Mouse (Mus musculus) ES-E14 (cell line): Measurements from ENCODE around the gene Tuba1b. TPM values are rescaled to one million over a fixed set of nuclear protein-coding genes. Genes with fewer than 3 reads are reported as not detected.
"Not testable (repeated sequence)": the region's sequence is repeated elsewhere in the genome, so short reads cannot be mapped to it uniquely, and the experiment has no call there.

Experiments used
- DNase-seq: peaks from one replicate; pipeline ENCODE4 v3.0.0-alpha.2; 2013; ENCODE audit warnings: low read depth, low spot score
- H3K27ac ChIP-seq: 2 replicates; pipeline ENCODE4 v1.5.1; 2012; ENCODE audit warnings: low read depth, mild to moderate bottlenecking, low read length, moderate library complexity, mixed read lengths; ENCODE audit not compliant: poor library complexity, insufficient read depth, severe bottlenecking
- H3K36me3 ChIP-seq: 2 replicates; pipeline ENCODE4 v1.6.1; 2012; ENCODE audit warnings: mild to moderate bottlenecking, low read length, moderate library complexity, mixed read lengths; ENCODE audit not compliant: control insufficient read depth, poor library complexity, insufficient read depth, severe bottlenecking
- H3K4me1 ChIP-seq, 2 experiments: fragments of 150-350 bp in 1 of 2; sonication (generic) in 1 of 2; 2 replicates each; pipeline ENCODE4 v1.6.1; 2012; ENCODE audit warnings: low read length in 2 of 2, mild to moderate bottlenecking in 1 of 2, mixed read lengths in 1 of 2; ENCODE audit not compliant: control insufficient read depth in 2 of 2, insufficient read depth in 2 of 2, poor library complexity in 1 of 2
- H3K4me3 ChIP-seq, 2 experiments: fragments of 150-350 bp in 1 of 2; sonication (generic) in 1 of 2; 2 replicates each; pipeline ENCODE4 v1.5.1; 2012; ENCODE audit warnings: low read length in 2 of 2, low read depth in 1 of 2, mild to moderate bottlenecking in 1 of 2, mixed read lengths in 1 of 2; ENCODE audit not compliant: insufficient read depth in 1 of 2, poor library complexity in 1 of 2, severe bottlenecking in 1 of 2
- H3K9ac ChIP-seq: 2 replicates; pipeline ENCODE4 v1.6.1; 2012; ENCODE audit warnings: low read depth, mild to moderate bottlenecking, low read length, mixed read lengths; ENCODE audit not compliant: poor library complexity, insufficient read depth, severe bottlenecking
- H3K9me3 ChIP-seq: fragments of 150-350 bp; sonication (generic); 2 replicates; pipeline ENCODE4 v1.6.1; 2012; ENCODE audit warnings: low read depth, mild to moderate bottlenecking, low read length; ENCODE audit not compliant: control insufficient read depth, insufficient read depth
- CHD2 ChIP-seq: IDR thresholded peaks from 2 replicates; pipeline ENCODE4 v1.6.1; 2014; ENCODE audit warnings: mild to moderate bottlenecking, low read depth, low read length, inconsistent platforms
- HCFC1 ChIP-seq: IDR thresholded peaks from 2 replicates; pipeline ENCODE4 v1.6.1; 2012; ENCODE audit warnings: low read length, inconsistent platforms, borderline replicate concordance; ENCODE audit not compliant: insufficient read depth
- MAFK ChIP-seq: IDR thresholded peaks from 2 replicates; pipeline ENCODE4 v1.6.1; 2014; ENCODE audit warnings: mild to moderate bottlenecking, low read depth, low read length, inconsistent platforms; ENCODE audit not compliant: insufficient read depth
- ZC3H11A ChIP-seq: IDR thresholded peaks from 2 replicates; pipeline ENCODE4 v1.6.1; 2012; ENCODE audit warnings: low read depth, mild to moderate bottlenecking, inconsistent platforms, low read length, borderline replicate concordance
- ZNF384 ChIP-seq: IDR thresholded peaks from 2 replicates; pipeline ENCODE4 v1.6.1; 2012; ENCODE audit warnings: low read depth, low read length, inconsistent platforms
- in situ Hi-C, 2 experiments: fragments of 600-800 bp; cut with MboI; formaldehyde crosslinking; loops; one replicate each; pipeline ENCODE4 v1.15.1; 2025; ENCODE audit warnings: low sequenced_read_pairs in 2 of 2, inconsistent platforms in 1 of 2; ENCODE audit not compliant: unreplicated experiment in 2 of 2
- total RNA-seq: library from RNA; depleted of rRNA; stranded (reverse); fragments of 300-350 nt; gene quantifications from 2 replicates; pipeline ENCODE4 v1.2.3, GENCODE M21; 2012

The Tuba1b gene
- total RNA-seq, 1 experiment = 1,539 TPM

GRCm38 (mm10) chr15:98954425-98955253 lies 20.3 kb upstream of the Tuba1b start:
- no peaks in the 10 kb centered on the region for H3K9me3 ChIP-seq
- no peak overlapping the region for H3K27ac ChIP-seq
- in situ Hi-C loops = no loop called here
- H3K4me3 ChIP-seq = no peak overlapping the region
- peaks cover 7% of the 10 kb centered on the region in 2 experiments; a peak in 3 of 4 replicates for H3K4me1 ChIP-seq
- TF ChIP-seq CHD2 = no peak
- TF ChIP-seq HCFC1 = no peak
- TF ChIP-seq MAFK = no peak
- peak; percentile 57; the same call in 1 of the 2 replicates for TF ChIP-seq ZNF384
- DNase-seq = no peak
- H3K9ac ChIP-seq = no peak overlapping the region
- peaks cover 7% of the 10 kb centered on the region for H3K36me3 ChIP-seq

DNA sequence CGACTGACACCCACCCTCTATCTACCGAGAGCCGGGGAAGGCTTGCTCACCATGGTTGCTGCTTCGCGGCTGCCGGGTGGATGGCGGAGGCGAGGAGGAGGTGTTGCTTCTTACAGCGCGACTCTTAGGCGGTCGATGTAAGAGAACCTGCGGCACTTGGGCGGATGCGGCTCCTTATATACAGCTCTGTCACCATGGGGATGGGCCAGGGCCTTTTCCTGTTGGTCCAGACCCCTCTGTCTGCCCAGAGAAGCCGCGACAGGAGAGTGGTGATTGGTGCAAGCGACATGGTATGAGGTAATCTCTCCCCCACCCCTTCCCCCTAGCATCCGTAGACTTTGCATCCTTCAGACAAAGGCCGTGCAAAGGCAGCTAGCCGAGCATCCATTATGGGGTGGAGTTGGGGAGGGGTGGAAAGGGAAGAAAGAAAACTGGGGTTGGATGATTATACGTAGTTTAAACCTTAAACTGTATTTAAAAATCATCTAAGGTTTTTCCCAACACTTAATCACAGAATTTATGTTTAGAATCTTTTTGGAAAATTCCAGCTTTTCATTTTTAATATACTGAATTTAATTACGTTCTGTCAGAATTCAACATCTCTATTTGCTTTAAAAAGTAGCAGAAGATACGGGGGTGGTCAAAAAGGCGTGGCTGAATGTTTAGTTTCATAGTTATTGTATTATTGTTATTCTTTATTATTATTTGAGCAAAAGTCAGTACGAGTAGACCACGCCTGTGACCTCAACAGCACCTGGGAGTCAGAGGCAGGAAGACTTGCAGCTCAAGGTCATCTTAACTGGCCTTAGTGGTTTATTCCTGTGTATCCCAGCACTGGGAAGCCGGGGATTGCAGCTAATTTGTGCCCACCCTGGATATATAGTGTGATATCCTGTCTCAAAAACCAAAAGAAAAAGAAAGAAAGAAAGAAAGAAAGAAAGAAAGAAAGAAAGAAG lies 19.3 kb upstream of the Tuba1b start, which contains the start of the genes Gm49450 and Tuba1a:
Gm49450 (minus strand) TSS at position 151 of the 956 bp plus-strand sequence.
Tuba1a (minus strand) TSS at position 303 of the 956 bp plus-strand sequence.
- Histone ChIP-seq H3K36me3 (peaks cover 10% of the 10 kb centered on the region), H3K9me3 (no peaks in the 10 kb centered on the region), H3K27ac (peak within 1 kb of the TSS; percentile 86), H3K9ac (peak within 1 kb of the TSS; percentile 85), H3K4me1 (peaks cover 7% of the 10 kb centered on the region in 2 experiments; a peak in 3 of 4 replicates), H3K4me3 (peak within 1 kb of the TSS; percentile 78 to 91)
- peak; percentile 98 for DNase-seq
- in situ Hi-C loops = no loop called here
- no peak for TF ChIP-seq CHD2
- TF ChIP-seq ZC3H11A = no peak
- no peak for TF ChIP-seq MAFK
- TF ChIP-seq HCFC1 = no peak
- no peak for TF ChIP-seq ZNF384

DNA sequence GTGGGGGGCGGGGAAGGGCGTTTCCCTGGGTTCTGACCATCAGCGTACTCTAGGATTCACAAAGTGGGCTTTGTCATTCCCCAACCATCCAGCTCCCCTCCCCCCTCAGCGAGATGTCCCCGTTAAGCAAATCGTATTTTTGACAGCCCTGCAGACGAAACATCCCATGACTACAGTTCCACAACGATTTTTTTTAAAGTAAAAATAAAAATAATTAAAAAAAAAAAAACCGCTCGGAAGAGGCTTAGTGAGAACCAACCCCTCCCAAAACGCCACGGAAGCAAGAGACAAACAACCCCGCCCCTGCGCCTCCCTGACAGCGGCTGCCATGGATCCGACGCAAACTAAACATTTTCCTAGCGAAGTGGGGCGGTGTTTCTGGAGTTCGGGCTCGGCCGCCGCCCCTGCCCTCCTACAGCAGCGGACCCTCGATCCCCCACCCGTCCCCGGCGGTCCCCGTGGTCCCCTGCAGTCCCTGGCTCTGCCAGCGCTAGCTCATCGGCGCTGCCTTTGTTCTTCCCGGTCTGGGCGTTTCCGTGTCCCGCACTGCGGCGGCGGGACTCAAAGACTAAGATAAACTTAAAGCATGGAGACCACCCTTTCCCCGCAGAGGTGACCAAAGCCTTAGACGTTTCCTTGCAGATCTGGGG lies 18.5 kb upstream of the Tuba1b start:
- in situ Hi-C loops = no loop called here
- Histone ChIP-seq H3K9me3 (no peaks in the 10 kb centered on the region), H3K4me3 (peak overlapping the region; percentile 78 to 91), H3K36me3 (peaks cover 10% of the 10 kb centered on the region), H3K9ac (peak overlapping the region; percentile 85), H3K4me1 (peaks cover 7 to 11% of the 10 kb centered on the region in 2 experiments; a peak in 3 of 4 replicates), H3K27ac (peak overlapping the region; percentile 86)
- TF ChIP-seq CHD2 = peak; percentile 43; the same call in 1 of the 2 replicates
- TF ChIP-seq ZNF384 = peak; percentile 62; the same call in 1 of the 2 replicates
- no peak for TF ChIP-seq ZC3H11A
- no peak for DNase-seq

DNA sequence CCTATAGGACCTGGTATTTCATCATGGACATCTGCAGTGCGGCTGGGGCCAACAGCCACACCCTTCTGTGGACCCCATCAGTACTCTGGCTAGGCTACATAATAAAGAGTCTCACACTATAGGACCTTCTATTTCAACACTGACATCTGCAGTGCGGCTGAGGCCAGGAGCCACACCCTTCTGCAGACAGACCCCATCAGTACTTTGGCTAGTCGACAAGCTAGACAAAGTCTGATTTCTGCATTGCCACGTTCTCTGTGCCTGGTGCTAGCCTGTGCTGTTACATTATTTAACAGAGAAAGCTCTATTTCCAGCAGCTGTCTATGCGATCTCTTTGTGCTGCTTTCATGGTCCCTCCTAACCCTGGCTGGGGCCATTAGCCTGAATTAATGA lies 17.7 kb upstream of the Tuba1b start:
- no peak for DNase-seq

DNA sequence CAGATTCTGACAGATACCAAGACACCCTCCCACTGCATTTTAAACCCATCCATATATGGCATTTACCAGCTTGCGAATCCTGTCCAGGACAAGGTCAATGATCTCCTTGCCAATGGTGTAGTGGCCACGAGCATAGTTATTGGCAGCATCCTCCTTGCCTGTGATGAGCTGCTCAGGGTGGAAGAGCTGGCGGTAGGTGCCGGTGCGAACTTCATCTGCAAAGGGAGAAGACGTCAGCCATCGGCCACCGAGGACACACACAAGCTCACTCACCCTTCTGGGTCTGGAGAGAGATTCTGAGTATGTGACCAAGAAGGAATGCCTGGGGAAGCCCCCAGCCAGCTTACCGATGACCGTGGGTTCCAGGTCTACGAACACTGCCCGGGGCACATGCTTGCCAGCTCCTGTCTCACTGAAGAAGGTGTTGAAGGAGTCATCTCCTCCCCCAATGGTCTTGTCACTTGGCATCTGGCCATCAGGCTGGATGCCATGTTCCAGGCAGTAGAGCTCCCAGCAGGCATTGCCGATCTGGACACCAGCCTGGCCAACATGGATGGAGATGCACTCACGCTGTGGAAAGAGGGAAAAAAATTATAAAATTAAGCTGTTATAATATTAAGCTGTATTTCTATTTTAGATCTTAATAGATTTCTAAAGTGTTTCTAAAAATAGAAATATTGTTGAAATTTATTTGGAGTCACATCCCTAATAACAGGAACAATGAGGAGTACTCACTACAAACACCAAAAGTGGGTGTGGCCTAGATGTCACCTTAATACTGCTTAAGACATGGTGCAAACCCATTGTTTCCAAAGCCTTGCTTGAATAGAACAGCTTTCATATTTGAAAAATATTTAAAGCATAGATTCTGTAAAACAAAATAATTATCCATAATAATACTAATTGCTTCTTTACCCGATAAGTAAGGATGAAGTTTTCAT lies 17.0 kb upstream of the Tuba1b start:
- H3K9ac ChIP-seq, H3K9me3 ChIP-seq, H3K27ac ChIP-seq, H3K4me3 ChIP-seq, DNase-seq, H3K36me3 ChIP-seq, in situ Hi-C loops: not testable (repeated sequence)
- H3K4me1 ChIP-seq = peaks cover 7 to 11% of the 10 kb centered on the region in 2 experiments; a peak in 3 of 4 replicates

More for the DNA sequence above, 17.7 kb upstream of the Tuba1b start:
- TF ChIP-seq MAFK (no peak), ZC3H11A (no peak), ZNF384 (no peak), CHD2 (no peak), HCFC1 (no peak)
- H3K9ac ChIP-seq = no peak overlapping the region
- H3K4me1 ChIP-seq = peaks cover 7 to 11% of the 10 kb centered on the region in 2 experiments; a peak in 3 of 4 replicates
- H3K9me3 ChIP-seq = no peaks in the 10 kb centered on the region
- peak overlapping the region; percentile 41 to 78 for H3K4me3 ChIP-seq
- H3K27ac ChIP-seq = no peak overlapping the region
- peaks cover 10% of the 10 kb centered on the region for H3K36me3 ChIP-seq
- in situ Hi-C loops = no loop called here
